Mouse (Mus musculus) small intestine, adult 2 months (tissue): ENCODE data around the gene Gm15737.

Source experiments
- CTCF ChIP-seq: fragments of 200-500 bp; IDR thresholded peaks from 2 replicates; pipeline ENCODE4 v1.5.1; 2012; ENCODE audit warnings: low read depth, mild to moderate bottlenecking, control low read depth, inconsistent platforms, low read length, moderate library complexity, mixed read lengths; ENCODE audit not compliant: insufficient replicate concordance, insufficient read length; ENCODE audit errors: extremely low read depth
- POLR2A ChIP-seq: fragments of 200-500 bp; IDR thresholded peaks from 2 replicates; pipeline ENCODE4 v1.6.1; 2012; ENCODE audit warnings: low read depth, mild to moderate bottlenecking, control low read depth, inconsistent platforms, low read length, moderate library complexity

- TF ChIP-seq CTCF (no peak), POLR2A (no peak)
These were observed 13.3 kb downstream of the Gm15737 start for GRCm38 (mm10) chr6:92882446-92882845.
